Mouse (Mus musculus): ENCODE results near the gene Cd52. TPM values are rescaled to one million over a fixed set of nuclear protein-coding genes. Genes with fewer than 3 reads are reported as not detected.
A peak's percentile ranks its signal among the peaks of the same experiment; 100 is the strongest.

Gene Cd52
- polyA plus RNA-seq, 1 experiment from 2014 or later = 4.8 TPM

GRCm38 (mm10) chr4:134100245-134100644 is 5.4 kb upstream of the Cd52 start:
- H3K4me1 ChIP-seq = peaks cover 3% of the 10 kb centered on the region; the same call in 1 of the 2 replicates
- 77% methylated on average over 4 of the region's 4 CpGs for WGBS
- no peaks in the 10 kb centered on the region for H3K27me3 ChIP-seq
- H3K4me2 ChIP-seq (replicated peaks) = no peak overlapping the region
- H3K27ac ChIP-seq = no peak overlapping the region
- H3K36me3 ChIP-seq = no peaks in the 10 kb centered on the region
- ATAC-seq (ENCODE audit: low FRiP score) = no peak
- H3K9ac ChIP-seq = no peak overlapping the region
- no peaks in the 10 kb centered on the region for H3K9me3 ChIP-seq (replicated peaks)
- H3K4me3 ChIP-seq = no peak overlapping the region

DNA sequence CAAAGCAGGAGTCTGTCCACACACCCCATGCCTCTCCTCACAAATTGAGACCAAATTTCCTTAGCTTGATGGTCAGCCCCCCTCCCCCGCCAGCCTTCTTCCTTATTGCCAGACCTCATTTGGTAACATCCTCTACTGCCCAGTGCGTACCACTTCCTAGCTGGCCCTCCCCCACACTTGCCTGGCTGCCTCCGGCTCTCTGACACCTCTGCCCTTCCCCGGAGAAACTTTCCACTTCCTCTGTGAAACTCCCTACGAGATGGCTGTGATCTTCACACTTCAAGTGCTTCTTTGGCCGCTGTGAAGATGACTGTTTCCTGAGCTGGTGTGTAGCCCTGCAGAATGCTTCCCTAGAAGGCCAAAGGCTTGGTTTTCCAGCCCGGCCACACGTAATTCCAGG is 3.7 kb upstream of the Cd52 start:
- Histone ChIP-seq H3K27me3 (no peaks in the 10 kb centered on the region), H3K4me2 (replicated peaks) (no peak overlapping the region), H3K9ac (no peak overlapping the region), H3K36me3 (no peaks in the 10 kb centered on the region), H3K27ac (no peak overlapping the region), H3K4me3 (no peak overlapping the region), H3K9me3 (replicated peaks) (no peaks in the 10 kb centered on the region), H3K4me1 (peaks cover 3% of the 10 kb centered on the region; the same call in 1 of the 2 replicates)
- WGBS = 74% methylated on average over 8 of the region's 8 CpGs
- no peak for ATAC-seq (ENCODE audit: low FRiP score)

DNA sequence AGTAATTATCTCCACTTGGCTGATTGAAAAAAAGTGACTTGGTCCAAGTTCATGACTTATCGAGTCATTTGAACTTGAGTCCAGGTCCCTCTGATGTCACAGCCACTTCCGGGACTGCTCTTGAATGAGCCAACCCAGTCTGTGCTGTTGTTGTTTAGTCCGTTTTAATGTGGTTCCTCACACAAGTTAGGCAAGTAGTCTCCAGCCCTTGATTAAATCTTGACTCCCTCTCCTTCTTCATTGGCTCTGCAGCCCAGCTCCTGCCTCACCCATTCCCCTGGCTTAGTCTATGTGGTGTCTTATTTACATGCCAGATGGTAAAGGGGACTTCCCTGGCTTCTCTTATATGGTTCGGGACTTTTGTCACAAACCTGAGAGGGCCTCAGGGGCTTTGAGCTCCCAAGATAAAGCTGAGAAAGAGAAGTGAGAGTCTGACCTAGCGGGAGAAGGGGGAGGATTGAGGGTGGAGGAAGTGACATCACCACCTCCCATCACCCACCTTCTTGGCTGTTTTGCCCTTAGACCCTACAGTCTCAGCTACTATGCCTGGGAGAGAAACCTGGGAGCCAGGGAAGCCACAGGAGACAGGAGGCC is 2.2 kb upstream of the Cd52 start:
- H3K27ac ChIP-seq = no peak overlapping the region
- no peak for ATAC-seq (ENCODE audit: low FRiP score)
- H3K27me3 ChIP-seq = 0 out of 2 replicates have a peak, but pooled peaks cover 2% of the 10 kb centered on the region
- no peaks in the 10 kb centered on the region for H3K4me1 ChIP-seq
- H3K4me3 ChIP-seq = no peak overlapping the region
- WGBS = 79% methylated on average over 5 of the region's 5 CpGs
- no peak overlapping the region for H3K4me2 ChIP-seq (replicated peaks)
- H3K36me3 ChIP-seq = no peaks in the 10 kb centered on the region
- H3K9ac ChIP-seq = no peak overlapping the region
- H3K9me3 ChIP-seq (replicated peaks) = no peaks in the 10 kb centered on the region

DNA sequence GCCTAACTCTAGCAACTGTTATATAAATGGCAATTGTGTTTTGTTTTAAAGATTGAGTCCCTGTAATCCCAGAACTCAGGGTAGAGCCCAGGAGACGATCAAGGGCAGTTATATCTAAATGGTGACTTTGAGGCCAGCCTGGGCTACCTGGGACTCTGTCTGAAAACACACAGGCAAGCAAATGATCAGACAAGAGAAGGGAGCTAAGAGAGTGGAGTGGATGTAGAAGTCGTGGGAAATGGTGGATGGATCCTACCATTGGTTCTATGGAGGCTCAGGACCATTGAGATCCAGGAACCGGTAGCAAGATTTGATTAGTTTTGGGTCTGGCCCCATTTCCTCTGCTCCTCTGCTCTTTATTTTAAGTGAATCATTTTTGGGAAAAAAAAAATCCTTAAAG is 1.2 kb upstream of the Cd52 start:
- Histone ChIP-seq H3K4me3 (no peak overlapping the region), H3K27me3 (0 out of 2 replicates have a peak, but pooled peaks cover 2% of the 10 kb centered on the region), H3K27ac (no peak overlapping the region), H3K9me3 (replicated peaks) (no peaks in the 10 kb centered on the region), H3K4me1 (no peaks in the 10 kb centered on the region), H3K36me3 (no peaks in the 10 kb centered on the region), H3K4me2 (replicated peaks) (no peak overlapping the region), H3K9ac (no peak overlapping the region)
- whole genome bisulfite sequencing = 82% methylated on average over 3 of the region's 3 CpGs
- ATAC-seq (ENCODE audit: low FRiP score) = no peak

GRCm38 (mm10) chr4:134094004-134094564 is 798 bp downstream of the Cd52 start:
- WGBS = 88% methylated on average over 7 of the region's 7 CpGs
- no peaks in the 10 kb centered on the region for H3K4me1 ChIP-seq
- no peak overlapping the region for H3K4me2 ChIP-seq (replicated peaks)
- no peaks in the 10 kb centered on the region for H3K9me3 ChIP-seq (replicated peaks)
- no peak overlapping the region for H3K27ac ChIP-seq
- no peaks in the 10 kb centered on the region for H3K36me3 ChIP-seq
- H3K4me3 ChIP-seq = no peak overlapping the region
- 0 out of 2 replicates have a peak, but pooled peaks cover 2% of the 10 kb centered on the region for H3K27me3 ChIP-seq
- no peak for ATAC-seq (ENCODE audit: low FRiP score)
- no peak overlapping the region for H3K9ac ChIP-seq

DNA sequence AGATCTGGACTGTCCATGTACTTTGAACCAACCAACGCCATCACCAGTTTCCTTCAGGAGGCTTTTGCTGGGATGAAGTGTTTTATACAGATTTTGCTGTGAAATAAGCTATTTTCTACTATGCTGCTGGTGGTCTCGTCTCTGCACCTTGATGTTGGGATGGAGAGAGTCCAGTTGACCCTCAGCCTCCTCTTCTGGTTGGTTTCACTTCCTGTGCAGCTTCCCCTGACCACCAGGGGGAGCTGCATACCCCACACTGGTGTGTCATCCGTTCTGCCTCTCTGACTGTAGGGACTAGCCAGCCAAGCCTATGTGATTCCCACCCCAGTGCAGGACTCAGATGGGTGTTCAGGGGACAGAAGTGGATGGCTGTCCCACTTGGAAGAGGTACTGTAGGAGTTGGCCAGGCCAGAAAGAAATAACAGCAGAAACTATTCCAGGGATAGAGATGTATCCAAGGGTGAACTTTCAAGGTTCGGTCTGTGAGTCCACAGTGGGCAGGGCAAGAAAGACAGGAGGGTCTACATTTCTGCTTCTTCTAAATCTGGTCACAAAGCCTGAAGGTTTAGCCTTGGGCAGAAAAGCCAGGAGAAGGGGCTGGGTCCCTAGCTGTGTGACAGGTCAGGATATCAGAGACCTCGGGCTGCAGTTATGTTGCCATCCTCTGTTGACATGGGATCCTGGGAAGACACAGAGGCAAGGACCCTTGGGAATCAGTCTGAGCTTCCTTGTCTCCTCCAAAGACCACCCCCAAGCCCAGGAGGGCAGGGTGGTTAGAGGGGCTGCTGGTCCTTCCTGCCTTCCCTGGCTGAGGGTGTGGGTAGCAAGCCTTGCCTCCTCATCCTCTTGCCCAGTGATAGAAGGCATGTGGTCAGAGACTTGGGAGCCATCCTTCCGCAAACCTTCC is 2.2 kb downstream of the Cd52 start:
- 71% methylated on average over 6 of the region's 6 CpGs for WGBS

DNA sequence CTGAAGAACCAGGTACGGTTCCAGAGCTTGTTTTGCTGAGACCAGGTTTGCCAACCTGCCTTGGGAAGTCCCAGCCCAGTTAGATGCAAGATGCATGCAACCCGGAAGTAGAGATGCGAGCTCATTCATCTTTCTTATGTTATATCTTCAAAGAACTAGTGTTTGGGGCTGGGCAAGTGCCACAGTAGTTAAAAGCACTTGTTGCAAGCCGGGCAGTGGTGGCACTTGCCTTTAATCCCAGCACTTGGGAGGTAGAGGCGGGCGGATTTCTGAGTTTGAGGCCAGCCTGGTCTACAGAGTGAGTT is 3.7 kb downstream of the Cd52 start:
- Histone ChIP-seq H3K4me2 (replicated peaks) (no peak overlapping the region), H3K36me3 (no peaks in the 10 kb centered on the region), H3K9me3 (replicated peaks) (no peaks in the 10 kb centered on the region), H3K9ac (no peak overlapping the region), H3K4me3 (no peak overlapping the region), H3K27me3 (0 out of 2 replicates have a peak, but pooled peaks cover 2% of the 10 kb centered on the region), H3K4me1 (no peaks in the 10 kb centered on the region), H3K27ac (no peak overlapping the region)
- ATAC-seq (ENCODE audit: low FRiP score) = no peak
- 86% methylated on average over 6 of the region's 6 CpGs for WGBS

More for the DNA sequence above, 2.2 kb downstream of the Cd52 start:
- H3K27me3 ChIP-seq = 0 out of 2 replicates have a peak, but pooled peaks cover 2% of the 10 kb centered on the region
- H3K4me2 ChIP-seq (replicated peaks) = no peak overlapping the region
- no peaks in the 10 kb centered on the region for H3K9me3 ChIP-seq (replicated peaks)
- H3K36me3 ChIP-seq = no peaks in the 10 kb centered on the region
- no peaks in the 10 kb centered on the region for H3K4me1 ChIP-seq
- no peak overlapping the region for H3K9ac ChIP-seq
- no peak overlapping the region for H3K27ac ChIP-seq
- ATAC-seq (ENCODE audit: low FRiP score) = no peak
- H3K4me3 ChIP-seq = no peak overlapping the region

- 0 out of 2 replicates have a peak, but pooled peaks cover 2% of the 10 kb centered on the region for H3K27me3 ChIP-seq
- H3K36me3 ChIP-seq = no peaks in the 10 kb centered on the region
- H3K4me2 ChIP-seq (replicated peaks) = no peak overlapping the region
- H3K9ac ChIP-seq = no peak overlapping the region
- H3K4me3 ChIP-seq = no peak overlapping the region
- no peak overlapping the region for H3K27ac ChIP-seq
- no peaks in the 10 kb centered on the region for H3K4me1 ChIP-seq
- H3K9me3 ChIP-seq (replicated peaks) = no peaks in the 10 kb centered on the region
- no peak for ATAC-seq (ENCODE audit: low FRiP score)
- 81% methylated on average over 16 of the region's 16 CpGs for WGBS
These were observed 4.2 kb downstream of the Cd52 start for GRCm38 (mm10) chr4:134090521-134091224.

DNA sequence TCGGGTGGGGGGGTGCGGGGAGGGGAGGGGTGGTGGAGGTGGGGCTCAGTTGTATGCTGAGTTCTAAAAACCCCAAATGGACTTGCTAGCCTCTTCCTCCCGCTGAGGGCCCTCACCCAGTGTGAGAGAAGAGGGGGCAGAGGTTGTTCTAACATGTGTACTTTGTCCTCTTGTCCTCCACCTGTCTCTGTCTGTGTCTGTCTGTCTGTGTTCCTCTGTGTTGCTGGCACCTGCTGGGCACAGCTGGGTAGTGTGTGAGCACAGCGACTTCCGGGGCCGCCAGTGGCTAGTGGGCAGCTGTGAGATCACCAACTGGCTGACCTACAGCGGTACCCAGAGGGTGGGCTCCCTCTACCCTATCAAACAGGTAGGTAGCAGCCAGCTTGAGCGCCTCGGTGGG is 5.9 kb downstream of the Cd52 start:
- H3K4me2 ChIP-seq (replicated peaks) = no peak overlapping the region
- no peaks in the 10 kb centered on the region for H3K4me1 ChIP-seq
- no peaks in the 10 kb centered on the region for H3K9me3 ChIP-seq (replicated peaks)
- no peak overlapping the region for H3K4me3 ChIP-seq
- no peaks in the 10 kb centered on the region for H3K36me3 ChIP-seq
- ATAC-seq (ENCODE audit: low FRiP score) = no peak
- H3K9ac ChIP-seq = no peak overlapping the region
- H3K27me3 ChIP-seq = 0 out of 2 replicates have a peak, but pooled peaks cover 2% of the 10 kb centered on the region
- 77% methylated on average over 9 of the region's 9 CpGs for WGBS
- H3K27ac ChIP-seq = no peak overlapping the region

GRCm38 (mm10) chr4:134087412-134087811 is 7.5 kb downstream of the Cd52 start:
- Histone ChIP-seq H3K4me2 (replicated peaks) (no peak overlapping the region), H3K9ac (no peak overlapping the region), H3K9me3 (replicated peaks) (no peaks in the 10 kb centered on the region), H3K27me3 (peaks cover 3% of the 10 kb centered on the region), H3K27ac (no peak overlapping the region), H3K4me1 (peaks cover 2% of the 10 kb centered on the region; the same call in 1 of the 2 replicates), H3K4me3 (no peak overlapping the region), H3K36me3 (no peaks in the 10 kb centered on the region)
- 40% methylated on average over 7 of the region's 7 CpGs for WGBS
- no peak for ATAC-seq (ENCODE audit: low FRiP score)

DNA sequence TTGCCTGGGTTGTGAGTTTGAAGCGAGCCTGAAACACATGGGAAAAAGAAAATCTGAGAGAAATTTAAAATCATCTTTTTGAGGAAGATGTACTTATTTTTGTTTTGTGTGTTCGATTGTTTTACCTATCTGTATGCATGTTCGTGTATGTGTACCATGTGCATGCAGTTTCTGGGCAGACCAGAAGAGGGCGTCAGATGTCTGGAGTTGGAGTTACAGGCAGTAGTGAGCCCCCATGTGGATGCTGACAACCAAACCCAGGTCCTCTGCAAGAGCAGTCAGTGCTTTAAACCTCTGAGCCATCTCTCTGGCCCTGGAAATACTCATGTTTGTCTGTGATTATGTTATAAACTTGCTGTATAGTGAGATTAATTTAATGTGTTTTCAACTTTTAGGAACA is 9.9 kb downstream of the Cd52 start:
- no peak for ATAC-seq (ENCODE audit: low FRiP score)
- no peak overlapping the region for H3K9ac ChIP-seq
- H3K4me2 ChIP-seq (replicated peaks) = no peak overlapping the region
- H3K36me3 ChIP-seq = no peaks in the 10 kb centered on the region
- peaks cover 12% of the 10 kb centered on the region for H3K4me1 ChIP-seq
- H3K27ac ChIP-seq = no peak overlapping the region
- H3K27me3 ChIP-seq = peaks cover 26% of the 10 kb centered on the region
- no peak overlapping the region for H3K4me3 ChIP-seq
- H3K9me3 ChIP-seq (replicated peaks) = no peaks in the 10 kb centered on the region
- 84% methylated on average over 4 of the region's 4 CpGs for WGBS

DNA sequence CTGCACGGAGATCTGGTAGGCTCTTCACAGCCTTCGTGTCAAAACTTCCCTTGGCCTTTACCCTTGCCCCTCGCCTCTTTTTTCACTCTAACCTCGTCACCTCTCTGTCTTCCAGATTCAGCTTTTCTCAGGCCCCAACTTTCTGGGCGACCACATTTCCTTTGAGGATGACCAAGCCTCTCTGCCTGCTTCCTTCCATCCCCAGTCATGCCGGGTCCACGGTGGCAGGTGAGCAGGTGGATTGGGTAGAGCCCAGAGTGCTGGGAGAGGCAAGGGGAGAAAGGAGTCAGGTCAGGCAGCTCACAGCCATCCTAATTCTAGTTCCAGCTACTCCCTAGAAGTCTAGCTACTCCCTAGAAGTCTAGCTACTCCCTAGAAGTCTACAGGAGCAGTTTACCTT is 12.4 kb downstream of the Cd52 start:
- no peaks in the 10 kb centered on the region for H3K9me3 ChIP-seq (replicated peaks)
- peaks cover 14% of the 10 kb centered on the region for H3K4me1 ChIP-seq
- peak overlapping the region; percentile 86 for H3K4me2 ChIP-seq (replicated peaks)
- H3K36me3 ChIP-seq = no peaks in the 10 kb centered on the region
- ATAC-seq (ENCODE audit: low FRiP score) = no peak
- peaks cover 26% of the 10 kb centered on the region for H3K27me3 ChIP-seq
- H3K27ac ChIP-seq = no peak overlapping the region
- 20% methylated on average over 7 of the region's 7 CpGs for WGBS
- H3K4me3 ChIP-seq = peak overlapping the region; percentile 43
- H3K9ac ChIP-seq = no peak overlapping the region
